1 mouse cellular context compared by ENCODE assay signal in the genomic region with DNA sequence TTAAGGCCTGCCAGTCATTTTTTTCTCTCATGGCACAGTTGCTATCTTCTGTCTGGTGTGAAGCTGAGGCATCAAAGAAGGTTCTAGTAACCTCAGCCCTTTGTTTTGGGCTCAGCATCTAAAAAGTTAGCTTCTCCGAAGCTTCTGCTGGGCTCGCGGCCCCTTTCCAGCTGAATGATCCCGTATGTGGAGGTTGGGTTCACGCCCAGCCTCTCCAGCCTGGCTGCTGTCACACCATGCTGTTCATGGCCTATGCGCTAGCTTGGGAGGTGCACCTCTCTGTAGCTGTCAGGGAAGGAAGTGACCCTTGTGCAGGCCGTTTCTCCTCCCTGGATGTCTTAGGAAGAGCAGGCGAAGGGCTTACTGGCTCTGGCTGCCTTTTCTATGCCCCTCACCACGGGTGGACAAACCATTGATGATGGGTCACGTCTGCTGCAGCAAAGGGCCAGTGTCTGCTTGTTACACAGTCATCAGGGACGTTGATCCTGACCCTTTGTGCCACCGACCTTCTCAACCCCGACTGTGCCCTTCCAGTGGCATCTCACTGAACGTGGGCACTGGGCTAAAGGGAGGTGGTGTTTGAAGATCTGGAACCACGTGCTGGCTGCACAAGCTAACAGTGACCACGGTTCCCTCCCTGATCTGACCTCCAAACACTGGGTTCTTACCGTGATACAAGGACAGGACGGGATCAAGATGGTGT.
TF ChIP-seq lines count a peak whose summit lies in the region.

No protein-coding gene starts in this region.

TF ChIP-seq in CH12.LX, 34 proteins besides CTCF, POLR2A, EP300 and RAD21 (continued from another document):
- TF ChIP-seq BHLHE40 (IDR thresholded peaks at IDR 0.05; ENCODE audit: low read depth, low read length), result no peak
- TF ChIP-seq MAZ (IDR thresholded peaks at IDR 0.05; ENCODE audit: low read depth, low read length), result no peak
- no peak for TF ChIP-seq NRF1 (IDR thresholded peaks at IDR 0.05; ENCODE audit: low read depth, low read length)
- no peak for TF ChIP-seq ZC3H11A (IDR thresholded peaks at IDR 0.05; ENCODE audit: low read depth, low read length)
- TF ChIP-seq JUN (IDR thresholded peaks at IDR 0.05; ENCODE audit: insufficient read depth, low read depth, low read length), result no peak
- no peak for TF ChIP-seq NELFE (IDR thresholded peaks at IDR 0.05; ENCODE audit: low read depth, low read length)
- no peak for TF ChIP-seq ZMIZ1 (IDR thresholded peaks at IDR 0.05; ENCODE audit: low read depth, low read length)
- TF ChIP-seq MAFK (IDR thresholded peaks at IDR 0.05; ENCODE audit: insufficient replicate concordance, low read length), result no peak
- TF ChIP-seq TBP (conservative IDR thresholded peaks at IDR 0.05; ENCODE audit: low read depth, low read length), result no peak
- TF ChIP-seq MXI1 (IDR thresholded peaks at IDR 0.05; ENCODE audit: low read depth, low read length), result no peak
